Mouse (Mus musculus) intestine, embryonic 15.5 days (tissue): ENCODE results near the gene Gli3. TPM values are rescaled to one million over a fixed set of nuclear protein-coding genes. Genes with fewer than 3 reads are reported as not detected.

ENCODE experiments used
- ATAC-seq: fragments of 200-750 bp; cut with Nextera tagmentation; 2 replicates; pipeline ENCODE4 v1.8.0; 2017; ENCODE audit warnings: moderate TSS enrichment, moderate library complexity
- H3K27ac ChIP-seq: fragments of 300-500 bp; sonication (generic); 2 replicates; pipeline ENCODE4 v1.5.1; 2015; ENCODE audit warnings: mild to moderate bottlenecking, inconsistent platforms
- H3K27me3 ChIP-seq: fragments of 300-500 bp; sonication (generic); replicated peaks from 2 replicates; pipeline ENCODE4 v1.6.1; 2015; ENCODE audit warnings: inconsistent platforms
- H3K36me3 ChIP-seq: fragments of 300-500 bp; sonication (generic); 2 replicates; pipeline ENCODE4 v1.6.1; 2015; ENCODE audit warnings: inconsistent platforms
- H3K4me1 ChIP-seq: fragments of 300-500 bp; sonication (generic); replicated peaks from 2 replicates; pipeline ENCODE4 v1.6.1; 2015; ENCODE audit warnings: inconsistent platforms
- H3K4me2 ChIP-seq: fragments of 300-500 bp; sonication (generic); replicated peaks from 2 replicates; pipeline ENCODE4 v1.6.1; 2015; ENCODE audit warnings: mild to moderate bottlenecking, inconsistent platforms
- H3K4me3 ChIP-seq: fragments of 300-500 bp; sonication (generic); replicated peaks from 2 replicates; pipeline ENCODE4 v1.5.1; 2015; ENCODE audit warnings: inconsistent platforms
- H3K9ac ChIP-seq: fragments of 300-500 bp; sonication (generic); 2 replicates; pipeline ENCODE4 v1.6.1; 2015; ENCODE audit warnings: inconsistent platforms
- H3K9me3 ChIP-seq: fragments of 300-500 bp; sonication (generic); 2 replicates; pipeline ENCODE4 v1.6.1; 2016; ENCODE audit warnings: inconsistent platforms
- WGBS: fragments of 180-500 bp; shearing (Covaris S2); methylation state at CpG from one replicate; pipeline ENCODE4 v1.1.7; 2015; 5-methylcytosine and 5-hydroxymethylcytosine counted together
- polyA plus RNA-seq: library from polyadenylated mRNA; unstranded; fragments of >200 nt; fragmentation: Nextera tagmentation; extraction: Ambion mirVana; gene quantifications from 2 replicates; pipeline ENCODE4 v1.2.1, GENCODE M21; 2015

The Gli3 gene
- polyA plus RNA-seq, 1 experiment from 2014 or later, result 13.4 TPM

DNA sequence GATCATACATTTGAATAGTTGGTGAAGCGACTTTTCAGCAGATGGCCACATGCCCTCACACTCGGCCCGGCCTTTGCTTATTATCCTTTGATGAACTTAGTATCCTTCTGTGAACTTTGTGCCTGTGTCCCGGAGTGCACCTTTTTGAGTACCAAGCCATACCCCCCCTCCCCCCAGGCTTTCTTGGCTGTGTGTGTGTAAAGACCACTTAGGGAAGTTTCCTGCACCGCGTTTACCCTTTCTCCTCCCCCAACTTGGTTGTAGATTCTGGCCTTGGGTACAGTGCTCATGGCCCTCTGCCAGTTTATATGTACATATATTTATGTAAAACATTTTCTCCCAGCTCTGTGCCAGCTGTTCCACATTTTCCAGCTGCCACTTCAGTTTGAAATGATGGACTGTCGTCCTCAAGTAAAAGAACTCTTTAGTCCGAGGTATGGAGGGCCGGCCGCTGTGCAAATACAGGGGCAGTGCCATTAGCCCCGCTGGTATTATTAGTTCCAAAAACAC, 1.8 kb downstream of the Gli3 start:
- Histone ChIP-seq H3K4me1 (peaks cover 9% of the 10 kb centered on the region; the same call in 1 of the 2 replicates), H3K27ac (peak overlapping the region; percentile 96), H3K9ac (peak overlapping the region; percentile 77), H3K27me3 (0 out of 2 replicates have a peak, but pooled peaks cover 12% of the 10 kb centered on the region), H3K4me2 (peak overlapping the region; percentile 88), H3K36me3 (no peaks in the 10 kb centered on the region), H3K9me3 (no peaks in the 10 kb centered on the region), H3K4me3 (peak overlapping the region; percentile 77)
- ATAC-seq, result no peak
- WGBS, result 12% methylated on average over 11 of the region's 11 CpGs

GRCm38 (mm10) chr13:15466496-15466895, 3.5 kb downstream of the Gli3 start:
- ATAC-seq, result no peak
- peak overlapping the region; percentile 34 for H3K4me2 ChIP-seq
- no peak overlapping the region for H3K9ac ChIP-seq
- WGBS, result 45% methylated on average over 6 of the region's 6 CpGs
- H3K4me1 ChIP-seq, result peaks cover 9% of the 10 kb centered on the region; the same call in 1 of the 2 replicates
- 0 out of 2 replicates have a peak, but pooled peaks cover 12% of the 10 kb centered on the region for H3K27me3 ChIP-seq
- no peaks in the 10 kb centered on the region for H3K36me3 ChIP-seq
- H3K4me3 ChIP-seq, result no peak overlapping the region
- no peaks in the 10 kb centered on the region for H3K9me3 ChIP-seq
- no peak overlapping the region for H3K27ac ChIP-seq

DNA sequence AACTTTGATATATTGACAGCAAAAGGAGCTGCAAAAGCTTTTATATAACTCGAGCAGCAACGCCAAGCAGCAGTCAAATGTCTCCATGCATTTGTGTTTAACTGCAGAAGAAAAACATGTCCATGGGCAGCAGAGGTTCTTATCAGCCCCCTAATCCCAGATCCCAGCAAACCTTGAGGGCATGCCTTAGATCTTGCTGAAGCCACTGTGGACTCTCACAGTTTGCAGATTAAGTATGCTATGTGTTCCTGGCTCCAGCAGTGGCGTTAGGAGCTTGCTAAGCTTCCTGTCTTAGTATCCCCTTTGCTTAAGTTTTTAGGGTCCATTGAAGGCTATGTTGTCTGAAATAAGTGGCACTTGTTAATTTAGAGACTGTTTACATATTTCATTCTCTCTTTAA, 4.4 kb downstream of the Gli3 start:
- Histone ChIP-seq H3K27ac (no peak overlapping the region), H3K36me3 (no peaks in the 10 kb centered on the region), H3K4me1 (peaks cover 7% of the 10 kb centered on the region; the same call in 1 of the 2 replicates), H3K9me3 (no peaks in the 10 kb centered on the region), H3K4me2 (peak overlapping the region; percentile 14; the same call in 1 of the 2 replicates), H3K9ac (no peak overlapping the region), H3K4me3 (no peak overlapping the region), H3K27me3 (0 out of 2 replicates have a peak, but pooled peaks cover 12% of the 10 kb centered on the region)
- 42% methylated on average over 3 of the region's 3 CpGs for WGBS
- no peak for ATAC-seq

- Histone ChIP-seq H3K9me3 (no peaks in the 10 kb centered on the region), H3K36me3 (no peaks in the 10 kb centered on the region), H3K4me2 (peak overlapping the region; percentile 5; the same call in 1 of the 2 replicates), H3K27ac (no peak overlapping the region), H3K4me3 (no peak overlapping the region), H3K9ac (no peak overlapping the region), H3K27me3 (0 out of 2 replicates have a peak, but pooled peaks cover 7% of the 10 kb centered on the region), H3K4me1 (peaks cover 7% of the 10 kb centered on the region; the same call in 1 of the 2 replicates)
- no peak for ATAC-seq
- 41% methylated on average over 4 of the region's 4 CpGs for WGBS
Observed at GRCm38 (mm10) chr13:15468421-15468820, 5.4 kb downstream of the Gli3 start.

- no peak for ATAC-seq
- no peak overlapping the region for H3K9ac ChIP-seq
- peaks cover 7% of the 10 kb centered on the region; the same call in 1 of the 2 replicates for H3K4me1 ChIP-seq
- H3K36me3 ChIP-seq, result no peaks in the 10 kb centered on the region
- no peak overlapping the region for H3K4me3 ChIP-seq
- no peak overlapping the region for H3K27ac ChIP-seq
- H3K27me3 ChIP-seq, result 0 out of 2 replicates have a peak, but pooled peaks cover 1% of the 10 kb centered on the region
- H3K4me2 ChIP-seq, result no peak overlapping the region
- H3K9me3 ChIP-seq, result no peaks in the 10 kb centered on the region
- WGBS, result 64% methylated on average over 3 of the region's 3 CpGs
Observed at GRCm38 (mm10) chr13:15470056-15470455, 7.0 kb downstream of the Gli3 start.

- Histone ChIP-seq H3K27me3 (no peaks in the 10 kb centered on the region), H3K4me2 (no peak overlapping the region), H3K36me3 (no peaks in the 10 kb centered on the region), H3K4me3 (no peak overlapping the region), H3K27ac (no peak overlapping the region), H3K9me3 (no peaks in the 10 kb centered on the region), H3K9ac (no peak overlapping the region), H3K4me1 (peaks cover 4% of the 10 kb centered on the region; the same call in 1 of the 2 replicates)
- 63% methylated on average over 3 of the region's 3 CpGs for WGBS
- no peak for ATAC-seq
Observed at GRCm38 (mm10) chr13:15472712-15473111, 9.7 kb downstream of the Gli3 start.

DNA sequence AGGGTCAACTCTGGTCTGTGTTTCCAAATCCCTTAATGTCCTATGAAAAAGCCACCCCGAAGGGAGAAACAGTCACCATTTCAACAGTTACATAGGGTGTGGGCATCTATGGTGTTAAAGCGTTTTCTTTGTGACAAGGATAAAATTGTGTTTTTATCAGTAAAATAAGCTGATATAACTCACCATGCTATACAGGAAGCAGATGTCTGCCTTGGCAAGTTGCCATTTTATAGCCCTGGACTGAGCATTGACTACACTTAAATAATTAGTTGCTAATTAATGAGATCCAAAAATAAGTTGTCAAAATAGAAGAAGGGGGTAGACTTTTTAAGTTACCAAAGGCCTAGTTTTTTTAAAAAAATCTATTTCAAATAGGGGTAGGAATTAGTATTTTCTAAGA, 11.4 kb downstream of the Gli3 start:
- WGBS, result 31% methylated on average over 2 of the region's 2 CpGs
- Histone ChIP-seq H3K9me3 (no peaks in the 10 kb centered on the region), H3K9ac (no peak overlapping the region), H3K4me3 (no peak overlapping the region), H3K27ac (no peak overlapping the region), H3K4me1 (no peaks in the 10 kb centered on the region), H3K27me3 (no peaks in the 10 kb centered on the region), H3K4me2 (no peak overlapping the region), H3K36me3 (0 out of 2 replicates have a peak, but pooled peaks cover 2% of the 10 kb centered on the region)
- ATAC-seq, result no peak

DNA sequence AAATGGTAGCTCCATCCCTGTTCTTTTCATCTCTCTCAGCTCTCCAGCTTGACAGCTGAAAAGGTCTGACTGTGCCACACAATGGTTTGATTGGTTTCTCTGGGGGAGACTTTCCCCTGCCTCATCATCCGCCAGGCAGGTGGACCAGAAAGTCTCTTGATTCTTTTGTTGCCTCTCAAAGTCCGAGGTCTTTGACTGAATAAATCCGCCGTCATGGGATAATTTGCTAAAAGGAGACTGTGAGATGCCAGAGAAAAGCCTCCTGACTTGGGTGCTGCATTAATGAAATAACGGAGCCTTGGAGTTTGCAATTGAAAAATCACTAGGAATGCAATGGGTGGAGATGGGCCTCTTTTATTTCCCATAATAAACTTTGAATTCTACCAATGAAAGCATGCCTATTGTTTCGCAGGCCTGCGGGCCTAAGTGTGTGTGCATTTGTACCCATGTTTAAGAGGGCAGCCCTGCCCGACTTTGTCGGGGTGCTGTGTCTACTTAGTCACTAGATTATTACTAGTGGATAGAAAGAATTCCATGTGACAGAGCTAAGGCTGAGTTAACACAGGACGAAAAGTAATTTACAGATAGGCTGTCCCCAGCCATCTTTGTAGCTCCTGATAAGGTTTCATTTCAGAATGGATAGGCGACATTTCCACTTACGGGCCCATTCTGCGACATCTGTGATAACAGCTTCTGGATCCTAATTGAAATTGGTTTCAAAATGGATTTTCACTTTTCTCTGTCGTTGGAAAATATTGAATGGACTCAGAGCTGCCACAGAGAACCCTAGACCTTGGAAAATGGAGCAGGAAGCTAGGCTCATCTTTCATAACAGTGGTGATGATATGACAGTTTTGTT, 23.2 kb downstream of the Gli3 start:
- no peak for ATAC-seq
- H3K36me3 ChIP-seq, result no peaks in the 10 kb centered on the region
- WGBS, result 80% methylated on average over 14 of the region's 14 CpGs
- H3K9ac ChIP-seq, result no peak overlapping the region
- no peak overlapping the region for H3K4me3 ChIP-seq
- no peaks in the 10 kb centered on the region for H3K27me3 ChIP-seq
- no peak overlapping the region for H3K4me2 ChIP-seq
- H3K4me1 ChIP-seq, result no peaks in the 10 kb centered on the region
- no peak overlapping the region for H3K27ac ChIP-seq
- no peaks in the 10 kb centered on the region for H3K9me3 ChIP-seq

GRCm38 (mm10) chr13:15487334-15487733, 24.3 kb downstream of the Gli3 start:
- H3K36me3 ChIP-seq, result no peaks in the 10 kb centered on the region
- H3K4me3 ChIP-seq, result no peak overlapping the region
- no peak overlapping the region for H3K4me2 ChIP-seq
- no peak overlapping the region for H3K27ac ChIP-seq
- no peaks in the 10 kb centered on the region for H3K27me3 ChIP-seq
- 35% methylated on average over 7 of the region's 7 CpGs for WGBS
- no peaks in the 10 kb centered on the region for H3K9me3 ChIP-seq
- H3K9ac ChIP-seq, result no peak overlapping the region
- no peak for ATAC-seq
- H3K4me1 ChIP-seq, result no peaks in the 10 kb centered on the region

DNA sequence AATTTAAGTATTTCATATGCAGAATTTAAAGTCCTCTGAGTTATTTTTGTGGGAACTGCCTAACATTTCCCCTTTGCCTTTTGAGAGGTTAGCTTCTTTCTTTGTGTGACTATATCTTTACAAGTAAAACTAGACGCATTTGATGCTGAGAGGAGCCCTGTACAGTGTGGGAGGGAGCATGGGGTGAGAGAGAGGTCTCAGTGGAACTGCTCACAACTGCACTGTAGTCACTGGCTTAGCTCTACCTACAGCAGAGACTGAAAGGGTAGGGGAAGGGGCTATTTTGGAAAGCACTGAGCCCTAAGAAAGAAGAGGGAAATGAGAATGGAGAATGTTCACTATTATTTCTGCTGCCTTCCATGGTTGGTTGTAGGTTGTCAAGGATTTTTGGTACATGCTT, 25.0 kb downstream of the Gli3 start:
- H3K9ac ChIP-seq, result no peak overlapping the region
- H3K27me3 ChIP-seq, result no peaks in the 10 kb centered on the region
- H3K27ac ChIP-seq, result no peak overlapping the region
- no peaks in the 10 kb centered on the region for H3K9me3 ChIP-seq
- H3K4me2 ChIP-seq, result no peak overlapping the region
- H3K4me1 ChIP-seq, result no peaks in the 10 kb centered on the region
- H3K4me3 ChIP-seq, result no peak overlapping the region
- WGBS, result 69% methylated on average over 1 of the region's 1 CpGs
- ATAC-seq, result no peak
- H3K36me3 ChIP-seq, result no peaks in the 10 kb centered on the region

DNA sequence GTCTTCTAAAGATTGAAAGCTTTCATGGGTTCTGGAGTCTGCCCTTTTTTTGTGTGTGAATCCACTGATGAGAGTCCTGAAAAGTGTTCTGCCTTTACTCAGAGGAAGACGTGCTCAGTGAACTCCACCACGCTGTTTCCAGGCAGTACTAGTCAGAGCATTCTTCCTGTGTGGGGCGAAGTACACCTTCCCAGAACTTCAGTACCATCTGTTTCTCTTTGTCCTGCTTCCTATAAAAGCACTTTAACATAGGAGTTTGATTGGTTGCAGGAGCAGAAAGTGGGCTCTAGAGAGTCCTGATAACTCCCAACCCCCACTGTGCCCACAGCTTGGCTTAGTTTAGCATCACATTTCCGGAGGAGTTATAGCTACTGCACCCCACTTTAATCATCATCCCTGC, 32.8 kb downstream of the Gli3 start:
- H3K9ac ChIP-seq, result no peak overlapping the region
- no peaks in the 10 kb centered on the region for H3K36me3 ChIP-seq
- H3K4me1 ChIP-seq, result no peaks in the 10 kb centered on the region
- no peaks in the 10 kb centered on the region for H3K27me3 ChIP-seq
- no peak for ATAC-seq
- no peak overlapping the region for H3K4me3 ChIP-seq
- no peaks in the 10 kb centered on the region for H3K9me3 ChIP-seq
- 76% methylated on average over 4 of the region's 4 CpGs for WGBS
- no peak overlapping the region for H3K27ac ChIP-seq
- no peak overlapping the region for H3K4me2 ChIP-seq

DNA sequence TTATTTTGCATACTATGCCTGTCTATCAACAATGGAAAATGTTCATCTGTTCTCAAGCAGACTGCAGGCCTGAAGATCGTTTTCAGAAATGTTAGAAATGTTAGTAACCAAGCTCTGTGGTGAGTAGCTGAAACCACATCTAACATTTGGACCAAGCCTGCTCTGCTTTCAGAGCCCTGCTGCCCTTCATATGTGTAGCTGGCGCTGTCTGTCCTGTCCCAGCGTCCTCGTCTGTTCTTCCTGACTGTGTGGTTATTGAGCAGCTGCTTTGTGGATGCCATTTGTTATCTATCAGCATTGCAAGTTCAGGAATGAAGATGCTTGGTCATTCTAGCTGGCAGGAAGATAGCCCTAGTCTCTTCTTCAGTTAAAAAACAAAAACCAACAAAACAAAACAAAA, 35.3 kb downstream of the Gli3 start:
- H3K4me1 ChIP-seq, result no peaks in the 10 kb centered on the region
- WGBS, result 63% methylated on average over 4 of the region's 4 CpGs

More for the DNA sequence above, 35.3 kb downstream of the Gli3 start:
- Histone ChIP-seq H3K9me3 (no peaks in the 10 kb centered on the region), H3K4me2 (no peak overlapping the region), H3K9ac (no peak overlapping the region), H3K27ac (no peak overlapping the region), H3K36me3 (no peaks in the 10 kb centered on the region), H3K4me3 (no peak overlapping the region), H3K27me3 (no peaks in the 10 kb centered on the region)
- ATAC-seq, result no peak
